Mouse (Mus musculus): ENCODE measurements around the gene Ephb2.

- TF ChIP-seq POLR2A (IDR thresholded peaks at IDR 0.05; ENCODE audit: low read depth, low read length) (no peak), CTCF (IDR thresholded peaks at IDR 0.05; ENCODE audit: extremely low read depth, insufficient read depth, insufficient read length, insufficient replicate concordance) (no peak)
Observed at GRCm38 (mm10) chr4:136688113-136688512, 147.7 kb downstream of the Ephb2 start.

Data from spleen, adult 2 months (tissue).